Mouse (Mus musculus) activated CD4-positive, CD25-positive, alpha-beta regulatory T cell (primary cell): ENCODE results near the gene Dph2. TPM values are rescaled to one million over a fixed set of nuclear protein-coding genes. Genes with fewer than 3 reads are reported as not detected.

Source experiments
- polyA plus RNA-seq, 2 experiments: library from polyadenylated mRNA; unstranded; fragments of 100-300 nt; shearing (Covaris generic); gene quantifications; one replicate each; pipeline ENCODE4 v1.2.1; 2017

Gene Dph2
- polyA plus RNA-seq, result 10 to 100 TPM; 24.6 to 30.3 TPM

GRCm38 (mm10) chr4:117891738-117892161 lies at the start of gene Dph2:
Dph2 (minus strand) TSS chr4:117892032.

GRCm38 (mm10) chr4:117929391-117929881 lies 37.6 kb upstream of the Dph2 start, which contains the start of gene Artn:
Artn (minus strand) TSS chr4:117929763.

GRCm38 (mm10) chr4:117914591-117915442 lies 23.0 kb upstream of the Dph2 start, which contains the start of gene Ipo13:
Ipo13 (minus strand) TSS chr4:117914999.

GRCm38 (mm10) chr4:117887133-117887532 lies 4.7 kb downstream of the Dph2 start, which contains the start of gene Atp6v0b:
Atp6v0b (minus strand) TSS chr4:117887333.

GRCm38 (mm10) chr4:117882701-117883691 lies 8.8 kb downstream of the Dph2 start, which contains the start of gene B4galt2:
B4galt2 (minus strand) TSS chr4:117883487.

GRCm38 (mm10) chr4:117872471-117872886 lies 19.4 kb downstream of the Dph2 start, which contains the start of gene Ccdc24:
Ccdc24 (minus strand) TSS chr4:117872557.

Other genes starting within 250 kb of the Dph2 start
- gene Dmap1, start 209.8 kb downstream of the Dph2 start, polyA plus RNA-seq, result 10 to 100 TPM; 41.9 to 48.5 TPM
- gene Gm12845, start 167.6 kb downstream of the Dph2 start, polyA plus RNA-seq, result not detected
- under 1 TPM in 1 of 2 experiments, not detected in 1; 0.36 TPM for gene Klf17, start 126.4 kb downstream of the Dph2 start, polyA plus RNA-seq
- under 1 TPM in 1 of 2 experiments, not detected in 1; 0.14 TPM for gene Slc6a9, start 57.5 kb downstream of the Dph2 start, polyA plus RNA-seq
- not detected for gene Ccdc24, start 19.5 kb downstream of the Dph2 start, polyA plus RNA-seq
- not detected for gene B4galt2, start 8.5 kb downstream of the Dph2 start, polyA plus RNA-seq
- gene Atp6v0b, start 4.7 kb downstream of the Dph2 start, polyA plus RNA-seq, result 100 to 1,000 TPM; 161 to 167 TPM
- 10 to 100 TPM; 17.8 to 23.8 TPM for gene Ipo13, start 23.0 kb upstream of the Dph2 start, polyA plus RNA-seq
- gene Artn, start 37.7 kb upstream of the Dph2 start, polyA plus RNA-seq, result not detected
- gene St3gal3, start 242.9 kb upstream of the Dph2 start, polyA plus RNA-seq, result 1 to 10 TPM; 5.6 to 6.0 TPM